In genomic region chr10:115492956-115493777, GRCm38 (mm10) we compare ENCODE assay signal across 10 mouse cellular contexts.
DNase-seq lines count a peak whose midpoint lies in the region; ATAC-seq lines count a peak whose summit lies in the region.
"Had no signal": no experiment of that assay in that cellular context is flagged by ENCODE, and none has a peak within 500 bp of the region (broad histone marks: within the 10 kb centered on the region; RNA-seq: fewer than 3 reads in every experiment).

No protein-coding gene starts in this region.

- ATAC-seq in heart, embryonic 11.5 days (replicated peaks; ENCODE audit: insufficient number of reproducible peaks, low FRiP score, low TSS enrichment), result no peak
- no peak for ATAC-seq in forebrain, embryonic 15.5 days (replicated peaks)
- ATAC-seq in limb, embryonic 13.5 days (ENCODE audit: low FRiP score, low read depth), result 0 out of 2 replicates have a peak, but pooled peaks have one; percentile 57

- no peak overlapping the region for H3K27ac ChIP-seq in heart, embryonic 11.5 days (ENCODE audit: low read depth, low read length)
- H3K27ac ChIP-seq in forebrain, embryonic 15.5 days (replicated peaks), result no peak overlapping the region
- no peak overlapping the region for H3K27ac ChIP-seq in limb, embryonic 13.5 days

- no peaks in the 10 kb centered on the region for H3K9me3 ChIP-seq in heart, embryonic 11.5 days (replicated peaks; ENCODE audit: control insufficient read depth, low read length)
- no peaks in the 10 kb centered on the region for H3K9me3 ChIP-seq in forebrain, embryonic 15.5 days
- 0 out of 2 replicates have a peak, but pooled peaks cover 5% of the 10 kb centered on the region for H3K9me3 ChIP-seq in limb, embryonic 13.5 days

- intact Hi-C loops in heart, postnatal 14 days (cut with DNase I), result no loop called here
- intact Hi-C loops in left cerebral cortex, postnatal 36 days (cut with DNase I), result no loop called here

- H3K27me3 ChIP-seq in heart, embryonic 11.5 days (ENCODE audit: control insufficient read depth, insufficient read depth, low read length), result no peaks in the 10 kb centered on the region
- peaks cover 3% of the 10 kb centered on the region; the same call in 1 of the 2 replicates for H3K27me3 ChIP-seq in forebrain, embryonic 15.5 days
- no peaks in the 10 kb centered on the region; the same call in 1 of the 2 replicates for H3K27me3 ChIP-seq in limb, embryonic 13.5 days

- DNase-seq in heart, postnatal 14 days, result no peak
- peak; percentile 51 for DNase-seq in ES-CJ7 (ENCODE audit: low read depth, low spot score)
- no peak for DNase-seq in left cerebral cortex, postnatal 36 days (ENCODE audit: low spot score in 2 of 2)
- DNase-seq in layer of hippocampus, adult 9-11 months, result no peak
- DNase-seq in adrenal gland, adult 18-20 months (ENCODE audit: low spot score in 2 of 2), result no peak
- DNase-seq: right cerebral cortex, postnatal 14 days; thymus, adult 2 months had no signal

- no peak overlapping the region for H3K4me3 ChIP-seq in heart, embryonic 11.5 days (ENCODE audit: low read depth, low read length)
- no peak overlapping the region for H3K4me3 ChIP-seq in forebrain, embryonic 15.5 days
- H3K4me3 ChIP-seq in limb, embryonic 13.5 days, result no peak overlapping the region; the same call in 1 of the 2 replicates

- WGBS in heart, embryonic 11.5 days (ENCODE audit: insufficient replicate concordance), result 36% methylated on average over 12 of the region's 12 CpGs
- 46% methylated on average over 12 of the region's 12 CpGs for WGBS in forebrain, embryonic 15.5 days
- 47% methylated on average over 12 of the region's 12 CpGs for WGBS in limb, embryonic 13.5 days

- H3K4me2 ChIP-seq in heart, embryonic 11.5 days, result peak overlapping the region; percentile 45
- H3K4me2 ChIP-seq in forebrain, embryonic 15.5 days (replicated peaks), result peak overlapping the region; percentile 14; the same call in 1 of the 2 replicates
- peak overlapping the region; percentile 44 for H3K4me2 ChIP-seq in limb, embryonic 13.5 days (replicated peaks)

- H3K36me3 ChIP-seq in heart, embryonic 11.5 days (ENCODE audit: control insufficient read depth, insufficient read depth, low read length), result no peaks in the 10 kb centered on the region
- H3K36me3 ChIP-seq in forebrain, embryonic 15.5 days, result no peaks in the 10 kb centered on the region
- H3K36me3 ChIP-seq in limb, embryonic 13.5 days, result 0 out of 2 replicates have a peak, but pooled peaks cover 4% of the 10 kb centered on the region

- H3K9ac ChIP-seq in heart, embryonic 11.5 days (ENCODE audit: low read depth, low read length), result no peak overlapping the region
- no peak overlapping the region for H3K9ac ChIP-seq in forebrain, embryonic 15.5 days (replicated peaks)
- no peak overlapping the region for H3K9ac ChIP-seq in limb, embryonic 13.5 days

- peaks cover 7% of the 10 kb centered on the region; the same call in 1 of the 2 replicates for H3K4me1 ChIP-seq in heart, embryonic 11.5 days (ENCODE audit: control insufficient read depth, insufficient read depth, low read length)
- no peaks in the 10 kb centered on the region for H3K4me1 ChIP-seq in forebrain, embryonic 15.5 days
- peaks cover 16% of the 10 kb centered on the region for H3K4me1 ChIP-seq in limb, embryonic 13.5 days
